Mouse (Mus musculus) heart, adult 18-20 months (tissue): ENCODE data around the gene Wdr78. TPM values are rescaled to one million over a fixed set of nuclear protein-coding genes. Genes with fewer than 3 reads are reported as not detected.

Source experiments
- DNase-seq, 2 experiments: peaks; one replicate each; pipeline ENCODE4 v3.0.0; 2021 to 2022; ENCODE audit warnings: mixed read lengths in 1 of 2
- total RNA-seq, 2 experiments: library from RNA; stranded (reverse); gene quantifications; 2 replicates each; pipeline ENCODE4 v1.2.3; 2021

The Wdr78 gene
- total RNA-seq, 2 experiments from 2014 or later, result 0.52 to 0.93 TPM

- DNase-seq, result no peak
Measured at GRCm38 (mm10) chr4:103056909-103057308, 57.4 kb downstream of the Wdr78 start.

GRCm38 (mm10) chr4:103048046-103048445 lies 66.3 kb downstream of the Wdr78 start:
- no peak for DNase-seq

GRCm38 (mm10) chr4:103042997-103043396 lies 71.4 kb downstream of the Wdr78 start:
- DNase-seq, result no peak

GRCm38 (mm10) chr4:103039838-103040191 lies 74.5 kb downstream of the Wdr78 start:
- no peak for DNase-seq

- no peak for DNase-seq
Measured at GRCm38 (mm10) chr4:103039103-103039837, 75.1 kb downstream of the Wdr78 start.

- DNase-seq, result no peak
Measured at GRCm38 (mm10) chr4:103028177-103029088, 85.9 kb downstream of the Wdr78 start.

- no peak for DNase-seq
Measured at GRCm38 (mm10) chr4:103027745-103028144, 86.6 kb downstream of the Wdr78 start.

GRCm38 (mm10) chr4:103026621-103027020 lies 87.7 kb downstream of the Wdr78 start, which contains the start of gene Insl5:
TSS of gene Insl5 (minus strand) at chr4:103026842.
- DNase-seq, result no peak

- no peak for DNase-seq
Measured at GRCm38 (mm10) chr4:103013490-103013889, 100.9 kb downstream of the Wdr78 start.

- DNase-seq, result no peak
Measured at GRCm38 (mm10) chr4:103011823-103012222, 102.5 kb downstream of the Wdr78 start.

- DNase-seq, result no peak
Measured at GRCm38 (mm10) chr4:103010734-103011133, 103.6 kb downstream of the Wdr78 start.

GRCm38 (mm10) chr4:103006943-103007418 lies 107.4 kb downstream of the Wdr78 start:
- DNase-seq, result no peak

GRCm38 (mm10) chr4:103006266-103006665 lies 108.1 kb downstream of the Wdr78 start:
- DNase-seq, result peak in 1 of 2 experiments; percentile 11

- no peak for DNase-seq
Measured at GRCm38 (mm10) chr4:103005190-103005945, 109.0 kb downstream of the Wdr78 start.

GRCm38 (mm10) chr4:103004681-103005080 lies 109.7 kb downstream of the Wdr78 start:
- DNase-seq, result no peak

GRCm38 (mm10) chr4:102991685-102992084 lies 122.7 kb downstream of the Wdr78 start:
- DNase-seq, result no peak

- no peak for DNase-seq
Measured at GRCm38 (mm10) chr4:102990595-102991340, 123.6 kb downstream of the Wdr78 start.

GRCm38 (mm10) chr4:102990016-102990415 lies 124.3 kb downstream of the Wdr78 start:
- DNase-seq, result no peak

- no peak for DNase-seq
Measured at GRCm38 (mm10) chr4:102989391-102989790, 125.0 kb downstream of the Wdr78 start.

GRCm38 (mm10) chr4:102988526-102988925 lies 125.8 kb downstream of the Wdr78 start:
- DNase-seq, result no peak
